Mouse (Mus musculus): Measurements from ENCODE around the gene Gpatch4.

DNA sequence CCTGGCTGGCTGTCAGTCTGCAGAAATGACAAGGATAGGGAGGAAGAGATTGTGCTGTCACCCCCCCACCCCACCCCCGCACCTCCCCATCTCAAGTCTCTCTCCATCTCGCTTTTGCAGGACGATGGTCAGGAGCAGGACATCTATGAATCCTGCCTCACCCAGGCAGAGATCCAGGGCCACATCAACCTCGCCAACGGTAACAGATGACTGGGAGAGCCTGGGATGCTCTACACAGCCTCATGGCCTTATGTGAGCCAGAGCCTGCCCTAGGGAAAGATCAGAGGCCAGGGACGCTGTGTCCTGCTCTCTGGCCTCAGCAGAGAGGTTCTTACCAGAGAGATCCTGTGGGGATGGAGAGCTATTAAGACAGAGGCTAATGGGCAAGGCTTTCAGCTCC lies 47.7 kb downstream of the Gpatch4 start:
- TF ChIP-seq SRF (IDR thresholded peaks at IDR 0.05; ENCODE audit: control insufficient read depth, insufficient read length, low read depth) = no peak
- no peak for TF ChIP-seq POLR2A (IDR thresholded peaks at IDR 0.05; ENCODE audit: insufficient read length, low read depth)
- TF ChIP-seq MYOD1 (IDR thresholded peaks at IDR 0.05; ENCODE audit: control insufficient read depth in 1 of 3, insufficient read length in 2 of 3, low read depth in 2 of 3) = no peak
- TF ChIP-seq USF1 (IDR thresholded peaks at IDR 0.05; ENCODE audit: low read depth) = no peak
- TF ChIP-seq MYOG (IDR thresholded peaks at IDR 0.05; ENCODE audit: control insufficient read depth in 1 of 3, insufficient read depth in 1 of 3, insufficient read length in 2 of 3, low read depth in 2 of 3) = no peak
- no peak for TF ChIP-seq MAX (IDR thresholded peaks at IDR 0.05; ENCODE audit: low read depth)
- no peak for TF ChIP-seq E2F4 (IDR thresholded peaks at IDR 0.05; ENCODE audit: insufficient read depth)
- no peak for TF ChIP-seq TCF12 (IDR thresholded peaks at IDR 0.05; ENCODE audit: insufficient read depth, poor library complexity, severe bottlenecking)

All from myocyte (in vitro differentiated cells).